Mouse (Mus musculus) liver, embryonic 14.5 days (tissue): ENCODE data around the gene Zbtb5. TPM values are rescaled to one million over a fixed set of nuclear protein-coding genes. Genes with fewer than 3 reads are reported as not detected.
A peak's percentile ranks its signal among the peaks of the same experiment; 100 is the strongest.

Source experiments
- ATAC-seq: fragments of 200-750 bp; cut with Nextera tagmentation; 2 replicates; pipeline ENCODE4 v1.8.0; 2017; ENCODE audit warnings: moderate number of reproducible peaks, mild to moderate bottlenecking, moderate library complexity; ENCODE audit not compliant: insufficient read depth
- DNase-seq, 3 experiments: peaks; one replicate each; pipeline ENCODE4 v3.0.0-alpha.2; 2012 to 2013; ENCODE audit warnings: low read depth in 3 of 3, low spot score in 3 of 3
- H3K27ac ChIP-seq: fragments of 300-500 bp; sonication (generic); 2 replicates; pipeline ENCODE4 v1.5.1; 2014; ENCODE audit warnings: moderate library complexity, mild to moderate bottlenecking, control low read depth, inconsistent platforms
- H3K27me3 ChIP-seq: fragments of 300-500 bp; sonication (generic); 2 replicates; pipeline ENCODE4 v1.6.1; 2014; ENCODE audit warnings: mild to moderate bottlenecking, low read length, moderate library complexity; ENCODE audit not compliant: control insufficient read depth, insufficient read depth
- H3K36me3 ChIP-seq: fragments of 300-500 bp; sonication (generic); replicated peaks from 2 replicates; pipeline ENCODE4 v1.6.1; 2014; ENCODE audit warnings: low read depth; ENCODE audit not compliant: control insufficient read depth, insufficient read depth
- H3K4me1 ChIP-seq, 2 experiments: fragments of 200-500 bp in 1 of 2; fragments of 300-500 bp in 1 of 2; sonication (generic) in 1 of 2; replicated peaks; 2 replicates each; pipeline ENCODE4 v1.6.1; 2012 to 2014; ENCODE audit warnings: antibody characterized with exemption in 1 of 2, inconsistent platforms in 1 of 2, low read length in 1 of 2; ENCODE audit not compliant: control insufficient read depth in 2 of 2, insufficient read depth in 2 of 2
- H3K4me2 ChIP-seq: fragments of 300-500 bp; sonication (generic); 2 replicates; pipeline ENCODE4 v1.6.1; 2014; ENCODE audit warnings: low read depth, mild to moderate bottlenecking, control low read depth, moderate library complexity
- H3K4me3 ChIP-seq, 2 experiments: fragments of 200-500 bp in 1 of 2; fragments of 300-500 bp in 1 of 2; sonication (generic) in 1 of 2; 2 replicates each; pipeline ENCODE4 v1.5.1; 2012 to 2014; ENCODE audit warnings: low read depth in 2 of 2, low read length in 2 of 2, mild to moderate bottlenecking in 2 of 2, control low read depth in 1 of 2, inconsistent platforms in 1 of 2, moderate library complexity in 1 of 2; ENCODE audit not compliant: insufficient read depth in 1 of 2
- H3K9ac ChIP-seq: fragments of 300-500 bp; sonication (generic); replicated peaks from 2 replicates; pipeline ENCODE4 v1.6.1; 2014; ENCODE audit warnings: mild to moderate bottlenecking, control low read depth, moderate library complexity
- H3K9me3 ChIP-seq: fragments of 300-500 bp; sonication (generic); 2 replicates; pipeline ENCODE4 v1.6.1; 2016; ENCODE audit warnings: low read length, mixed read lengths; ENCODE audit not compliant: control insufficient read depth
- CTCF ChIP-seq: IDR thresholded peaks from 2 replicates; pipeline ENCODE4 v1.5.1; 2016; ENCODE audit warnings: antibody characterized with exemption, low read depth, control low read depth
- EP300 ChIP-seq: IDR thresholded peaks from 2 replicates; pipeline ENCODE4 v1.6.1; 2016; ENCODE audit warnings: antibody characterized with exemption, low read depth
- WGBS: fragments of 180-500 bp; shearing (Covaris S2); extraction: QIAGEN DNeasy Blood & Tissue Kit; methylation state at CpG from one replicate; pipeline ENCODE4 v1.1.7; 2014; ENCODE audit not compliant: insufficient replicate concordance; 5-methylcytosine and 5-hydroxymethylcytosine counted together
- polyA plus RNA-seq, 2 experiments: library from polyadenylated mRNA; depleted of rRNA in 1 of 2; stranded (reverse) in 1 of 2; unstranded in 1 of 2; fragments of >200 nt; fragmentation: Nextera tagmentation in 1 of 2; extraction: Ambion mirVana in 1 of 2; gene quantifications; 2 replicates each; pipeline versions ENCODE4 v1.2.1 to v1.2.3; 2012 to 2014

Zbtb5 gene
- polyA plus RNA-seq (2012; rRNA removed) (3.3 and 3.5 TPM in 2 replicates), polyA plus RNA-seq (2014; fragmentation: Nextera tagmentation; extraction: Ambion mirVana) (4.5 and 6.2 TPM in 2 replicates)

DNA sequence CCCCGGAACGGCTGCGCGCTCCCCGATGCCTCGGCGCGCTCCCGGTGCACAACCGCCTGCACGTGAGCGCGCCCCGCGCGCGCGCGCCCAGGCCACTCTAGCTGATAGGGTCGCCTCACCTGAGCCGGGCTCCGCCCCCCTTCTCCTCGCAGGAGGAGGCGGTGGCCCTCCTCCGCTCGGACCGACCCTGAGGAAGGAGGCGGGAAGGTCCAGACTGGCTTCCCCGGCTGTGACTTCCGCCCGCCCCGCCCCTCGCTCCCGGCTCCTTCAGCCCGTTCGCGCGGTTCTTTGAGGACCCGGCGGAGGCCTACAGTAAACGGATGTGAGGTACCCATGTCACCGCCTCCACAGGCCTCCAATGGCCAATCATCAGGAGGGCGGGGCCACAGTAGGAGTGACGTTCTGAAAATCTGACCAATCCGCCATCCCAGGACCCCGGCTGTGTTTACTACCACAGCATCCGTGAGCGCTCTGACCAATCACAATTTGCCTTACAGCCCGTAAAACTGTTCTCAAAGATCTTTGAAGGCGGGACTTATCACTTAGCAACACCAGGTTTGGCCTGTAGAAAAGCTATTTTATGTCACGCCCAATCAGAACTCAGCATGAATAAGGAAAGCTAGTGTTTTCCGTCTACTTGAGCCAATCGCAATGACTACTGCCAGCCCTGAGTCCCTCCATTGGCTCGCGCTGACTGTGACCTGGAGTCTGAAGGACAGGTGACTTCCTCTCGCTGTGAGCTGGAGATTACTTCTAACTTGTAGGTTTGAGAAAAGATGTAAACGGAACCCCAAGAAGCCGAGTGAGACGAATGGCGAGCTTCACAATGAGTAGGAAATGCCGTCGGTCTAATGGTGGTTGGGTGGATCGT is at the start of gene Zbtb5:
TSS of gene Zbtb5 (minus strand) at position 308 of the 871 bp plus-strand sequence.
- Histone ChIP-seq H3K9me3 (no peaks in the 10 kb centered on the region), H3K27ac (peak within 1 kb of the TSS; percentile 98), H3K4me1 (peaks cover 18 to 19% of the 10 kb centered on the region in 2 experiments), H3K4me2 (peak within 1 kb of the TSS; percentile 97), H3K27me3 (no peaks in the 10 kb centered on the region), H3K9ac (peak within 1 kb of the TSS; percentile 90), H3K4me3 (peak within 1 kb of the TSS; percentile 81 to 96), H3K36me3 (no peaks in the 10 kb centered on the region)
- peak; percentile 93 for ATAC-seq
- TF ChIP-seq EP300 = no peak; the same call in 1 of the 2 replicates
- no peak for TF ChIP-seq CTCF
- DNase-seq = peak; percentile 100
- under 1% methylated on average over 57 of the region's 63 CpGs for WGBS

DNA sequence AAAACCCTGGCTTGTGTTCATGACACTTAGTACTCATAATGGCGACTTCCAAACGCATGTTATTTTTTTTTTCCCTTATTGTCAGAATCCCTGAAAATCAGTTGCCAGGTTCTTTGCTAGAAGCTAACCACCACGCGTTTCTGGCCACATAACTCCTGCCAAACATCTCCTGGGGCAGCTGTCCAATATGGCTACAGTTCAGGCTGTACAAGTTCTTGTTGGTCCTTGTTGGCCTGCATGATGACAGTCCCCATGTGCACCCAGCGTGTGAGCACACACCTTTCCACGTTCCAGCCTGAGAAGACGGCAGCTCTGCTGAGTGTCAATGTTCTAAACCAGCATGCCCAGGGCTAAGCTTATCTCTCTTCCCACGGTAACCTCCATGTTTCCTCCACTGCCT is 43.2 kb upstream of the Zbtb5 start:
- Histone ChIP-seq H3K4me1 (no peaks in the 10 kb centered on the region), H3K27me3 (no peaks in the 10 kb centered on the region), H3K9ac (no peak overlapping the region), H3K4me2 (no peak overlapping the region), H3K27ac (no peak overlapping the region), H3K36me3 (peaks cover 2% of the 10 kb centered on the region; the same call in 1 of the 2 replicates), H3K9me3 (no peaks in the 10 kb centered on the region), H3K4me3 (no peak overlapping the region)
- 66% methylated on average over 8 of the region's 8 CpGs for WGBS
- TF ChIP-seq EP300 = no peak
- no peak for TF ChIP-seq CTCF
- DNase-seq = no peak
- ATAC-seq = no peak

DNA sequence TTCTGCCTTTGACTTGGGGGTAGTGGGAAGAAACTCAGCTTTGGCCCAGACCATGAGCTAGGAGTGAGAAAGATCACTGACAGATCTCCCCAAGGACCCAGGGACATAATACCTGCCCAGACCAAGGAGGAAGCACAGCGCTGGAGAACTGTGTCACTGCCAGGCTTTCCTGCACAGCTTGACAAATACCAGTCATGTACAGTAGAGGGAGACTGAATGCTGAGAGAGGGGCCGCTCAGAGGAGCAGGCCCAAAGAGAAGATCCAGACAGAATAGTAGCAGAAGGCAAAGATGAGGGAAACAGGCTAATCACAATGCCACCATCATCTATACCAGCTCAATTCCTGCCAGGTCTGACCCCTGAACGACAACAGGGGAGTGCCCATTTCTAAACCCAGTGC is 42.6 kb upstream of the Zbtb5 start:
- no peak for ATAC-seq
- H3K27me3 ChIP-seq = no peaks in the 10 kb centered on the region
- H3K4me3 ChIP-seq = no peak overlapping the region
- peak; percentile 67 for TF ChIP-seq CTCF
- no peak for TF ChIP-seq EP300
- DNase-seq = no peak
- H3K36me3 ChIP-seq = peaks cover 2% of the 10 kb centered on the region; the same call in 1 of the 2 replicates
- H3K27ac ChIP-seq = no peak overlapping the region
- H3K4me2 ChIP-seq = no peak overlapping the region
- H3K9ac ChIP-seq = no peak overlapping the region
- 29% methylated on average over 3 of the region's 3 CpGs for WGBS
- H3K9me3 ChIP-seq = no peaks in the 10 kb centered on the region
- no peaks in the 10 kb centered on the region for H3K4me1 ChIP-seq

DNA sequence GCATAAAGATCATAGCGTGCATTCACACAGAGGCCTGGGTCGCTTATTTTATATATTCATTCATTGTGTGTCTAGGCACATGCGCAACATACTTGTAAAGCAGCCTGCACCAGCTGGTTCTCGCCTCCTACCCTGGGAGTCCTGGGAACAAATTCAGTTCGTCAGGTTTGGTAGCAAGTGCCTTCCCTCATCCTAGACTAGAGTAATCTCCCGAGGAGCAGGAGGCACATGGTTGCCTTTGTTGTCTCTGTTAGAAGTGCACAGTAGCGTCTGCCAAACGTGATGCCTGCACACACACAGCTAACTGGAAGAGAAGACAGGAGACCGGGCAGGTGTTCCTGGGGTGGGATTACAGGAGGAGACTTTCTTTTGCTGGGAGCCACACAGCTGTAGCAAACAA is 35.7 kb upstream of the Zbtb5 start:
- ATAC-seq (no peak), DNase-seq (no peak)
- H3K4me2 ChIP-seq = no peak overlapping the region
- H3K4me1 ChIP-seq = no peaks in the 10 kb centered on the region
- no peak overlapping the region for H3K4me3 ChIP-seq
- no peaks in the 10 kb centered on the region for H3K36me3 ChIP-seq
- H3K9me3 ChIP-seq = no peaks in the 10 kb centered on the region
- TF ChIP-seq CTCF (no peak), EP300 (no peak)
- H3K9ac ChIP-seq = no peak overlapping the region
- H3K27ac ChIP-seq = no peak overlapping the region
- H3K27me3 ChIP-seq = no peaks in the 10 kb centered on the region
- 72% methylated on average over 9 of the region's 9 CpGs for WGBS

DNA sequence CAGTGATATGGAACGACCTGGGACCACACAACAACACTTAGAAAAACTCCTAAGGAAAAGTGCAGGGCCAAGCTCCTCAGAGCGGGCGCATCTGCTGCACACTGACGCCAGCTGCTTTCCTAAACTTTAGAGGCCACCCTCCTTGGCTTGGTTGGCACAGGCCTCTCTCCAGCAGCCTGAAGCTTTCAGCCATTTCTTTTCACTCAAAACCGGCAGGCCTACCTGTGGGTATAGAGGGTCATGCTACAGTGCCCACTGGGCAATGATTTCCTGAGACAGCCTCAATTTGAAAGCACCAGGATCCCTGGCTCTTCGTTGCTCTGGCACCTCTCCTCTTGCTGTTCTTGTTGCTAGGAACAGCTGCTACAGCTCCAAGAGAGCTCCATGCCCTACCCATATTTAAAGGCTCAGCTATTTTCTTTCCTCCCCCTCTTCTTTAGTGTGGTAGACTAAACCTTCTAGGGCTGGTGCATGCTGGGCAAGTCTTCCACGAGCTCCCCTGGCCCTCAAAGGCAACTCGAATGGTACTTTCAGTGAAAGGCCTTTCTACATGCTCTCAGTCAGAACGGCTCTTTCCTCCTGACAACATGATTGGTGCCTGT is 35.2 kb upstream of the Zbtb5 start:
- Histone ChIP-seq H3K27me3 (no peaks in the 10 kb centered on the region), H3K9ac (no peak overlapping the region), H3K4me1 (no peaks in the 10 kb centered on the region), H3K4me3 (no peak overlapping the region), H3K36me3 (no peaks in the 10 kb centered on the region), H3K27ac (no peak overlapping the region), H3K4me2 (no peak overlapping the region), H3K9me3 (no peaks in the 10 kb centered on the region)
- ATAC-seq (no peak), DNase-seq (no peak)
- TF ChIP-seq CTCF = no peak
- TF ChIP-seq EP300 = no peak
- WGBS = 71% methylated on average over 9 of the region's 9 CpGs
